Mouse (Mus musculus): ENCODE data around the gene Mpzl1.

DNA sequence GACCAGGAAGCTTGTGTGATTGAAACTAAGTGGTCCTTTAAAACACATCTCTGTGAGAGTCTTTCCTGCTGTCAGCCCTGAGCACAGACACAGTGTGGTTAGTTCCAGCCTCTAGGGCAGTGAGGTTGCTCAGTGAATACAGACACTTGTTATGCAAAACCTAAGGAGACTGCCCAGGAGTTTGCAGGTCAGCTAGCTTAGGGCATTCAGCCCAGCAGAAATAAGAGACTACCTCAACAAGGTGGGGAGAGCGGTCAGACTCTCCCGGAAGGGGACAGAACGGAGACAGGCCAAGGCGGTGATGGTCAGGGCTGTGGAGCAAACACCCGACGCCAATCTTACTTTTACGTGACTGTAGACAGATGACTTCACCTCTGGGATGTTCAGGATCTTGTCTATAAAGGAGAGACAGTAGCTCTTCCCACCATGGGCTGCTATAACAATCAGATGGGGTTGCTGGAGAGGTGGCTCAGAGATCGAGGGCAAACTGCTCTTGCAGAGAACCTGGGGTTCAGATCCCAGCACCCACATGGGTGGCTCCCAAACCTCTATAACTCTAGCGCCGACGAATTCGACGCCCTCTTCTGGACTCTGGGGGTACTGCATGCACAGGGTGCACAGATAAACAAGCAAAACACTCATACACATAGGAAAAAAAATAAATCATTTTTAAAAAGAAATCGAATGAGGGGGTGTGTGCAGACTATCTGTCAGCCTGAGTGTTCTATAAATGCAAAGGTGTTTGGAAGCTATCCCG lies 44.7 kb upstream of the Mpzl1 start:
- TF ChIP-seq CTCF (IDR thresholded peaks at IDR 0.05; ENCODE audit: control insufficient read depth, insufficient read depth, insufficient replicate concordance, low read depth, low read length) (peak; percentile 59; the same call in 1 of the 2 replicates), POLR2A (IDR thresholded peaks at IDR 0.05; ENCODE audit: control insufficient read depth, low read depth, low read length) (no peak)
